Mouse (Mus musculus) hindbrain, postnatal 0 days (tissue): ENCODE measurements around the gene Nr2f1. TPM values are rescaled to one million over a fixed set of nuclear protein-coding genes. Genes with fewer than 3 reads are reported as not detected.

Experiments used
- ATAC-seq: fragments of 200-750 bp; cut with Nextera tagmentation; 2 replicates; pipeline ENCODE4 v1.8.0; 2017; ENCODE audit warnings: mild to moderate bottlenecking, moderate TSS enrichment, moderate library complexity
- DNase-seq: peaks from one replicate; pipeline ENCODE4 v3.0.0-alpha.2; 2015; ENCODE audit warnings: low spot score
- H3K27ac ChIP-seq: fragments of 300-500 bp; sonication (generic); 2 replicates; pipeline ENCODE4 v1.5.1; 2014; ENCODE audit warnings: mild to moderate bottlenecking
- H3K27me3 ChIP-seq: fragments of 300-500 bp; sonication (generic); 2 replicates; pipeline ENCODE4 v1.6.1; 2014; ENCODE audit warnings: low read length, mixed read lengths; ENCODE audit not compliant: insufficient read depth
- H3K36me3 ChIP-seq: fragments of 300-500 bp; sonication (generic); 2 replicates; pipeline ENCODE4 v1.6.1; 2014; ENCODE audit warnings: low read length, mixed read lengths; ENCODE audit not compliant: insufficient read depth
- H3K4me1 ChIP-seq: fragments of 300-500 bp; sonication (generic); 2 replicates; pipeline ENCODE4 v1.6.1; 2014; ENCODE audit warnings: antibody characterized with exemption, low read length, mixed read lengths; ENCODE audit not compliant: insufficient read depth
- H3K4me2 ChIP-seq: fragments of 300-500 bp; sonication (generic); 2 replicates; pipeline ENCODE4 v1.6.1; 2014; ENCODE audit warnings: low read depth, mild to moderate bottlenecking, low read length, moderate library complexity, mixed read lengths
- H3K4me3 ChIP-seq: fragments of 300-500 bp; sonication (generic); 2 replicates; pipeline ENCODE4 v1.5.1; 2014; ENCODE audit warnings: low read length
- H3K9ac ChIP-seq: fragments of 300-500 bp; sonication (generic); replicated peaks from 2 replicates; pipeline ENCODE4 v1.6.1; 2014; ENCODE audit warnings: mild to moderate bottlenecking, low read length, moderate library complexity, mixed read lengths
- H3K9me3 ChIP-seq: fragments of 300-500 bp; sonication (generic); 2 replicates; pipeline ENCODE4 v1.6.1; 2016; ENCODE audit warnings: low read length, mixed read lengths
- CTCF ChIP-seq: IDR thresholded peaks from 2 replicates; pipeline ENCODE4 v1.5.1; 2016; ENCODE audit warnings: antibody characterized with exemption, control low read depth, low read depth
- WGBS: fragments of 180-500 bp; shearing (Covaris S2); extraction: QIAGEN DNeasy Blood & Tissue Kit; methylation state at CpG from one replicate; pipeline ENCODE4 v1.1.7; 2014; 5-methylcytosine and 5-hydroxymethylcytosine counted together
- polyA plus RNA-seq: library from polyadenylated mRNA; unstranded; fragments of >200 nt; fragmentation: Nextera tagmentation; extraction: Ambion mirVana; gene quantifications from 2 replicates; pipeline ENCODE4 v1.2.1, GENCODE M21; 2015
- total RNA-seq: library from RNA; depleted of rRNA; stranded (reverse); fragments of >200 nt; gene quantifications from 2 replicates; pipeline ENCODE4 v1.2.3, GENCODE M21; 2014

Gene Nr2f1
- total and polyA plus RNA-seq, 2 experiments from 2014 or later, result 51.2 to 220 TPM

GRCm38 (mm10) chr13:78205426-78205825 lies 5.9 kb upstream of the Nr2f1 start:
- TF ChIP-seq CTCF, result no peak
- Histone ChIP-seq H3K36me3 (no peaks in the 10 kb centered on the region), H3K9me3 (no peaks in the 10 kb centered on the region), H3K9ac (no peak overlapping the region), H3K27me3 (no peaks in the 10 kb centered on the region), H3K27ac (no peak overlapping the region), H3K4me2 (peak overlapping the region; percentile 87; the same call in 1 of the 2 replicates), H3K4me3 (no peak overlapping the region), H3K4me1 (peaks cover 8% of the 10 kb centered on the region; the same call in 1 of the 2 replicates)
- ATAC-seq, result no peak
- DNase-seq, result peak; percentile 1

DNA sequence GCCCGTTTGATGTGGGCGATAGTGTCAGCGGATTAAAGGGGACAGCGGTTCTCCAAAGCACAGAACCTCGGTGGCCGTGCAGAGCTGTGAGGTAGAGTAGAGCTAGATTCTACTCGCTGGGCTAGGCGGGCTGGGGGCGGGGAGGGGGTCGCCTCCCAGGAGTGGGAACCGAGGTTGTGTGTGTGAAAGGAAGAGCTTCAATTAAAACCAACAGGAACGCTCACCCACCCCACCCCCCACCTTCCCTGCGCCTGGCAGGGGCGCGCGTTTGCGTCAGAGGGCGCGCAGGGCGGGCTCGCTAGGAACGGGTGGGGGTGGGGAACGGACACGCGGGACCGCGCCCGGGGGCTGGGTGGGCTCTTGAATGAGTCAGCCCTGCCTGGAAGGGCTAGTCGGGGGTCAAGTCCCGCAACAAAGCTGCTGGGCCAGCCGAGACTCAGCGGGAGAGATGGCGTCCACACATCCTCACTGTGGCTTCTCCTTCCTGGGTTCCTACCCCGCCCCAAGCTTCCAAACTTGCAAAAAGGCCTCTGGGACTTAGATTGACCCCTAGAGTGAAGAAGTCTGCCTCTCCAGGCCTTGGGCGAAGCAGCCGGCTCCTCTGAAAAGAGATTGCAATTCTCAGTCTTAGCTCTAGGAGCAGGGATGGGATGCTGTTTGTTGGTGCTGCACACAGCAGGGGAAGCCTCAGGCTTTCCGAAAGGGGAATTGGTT lies 3.9 kb upstream of the Nr2f1 start:
- ATAC-seq, result peak; percentile 68
- 0 out of 2 replicates have a peak, but pooled peaks cover 5% of the 10 kb centered on the region for H3K4me1 ChIP-seq
- WGBS, result 1% methylated on average over 35 of the region's 37 CpGs
- DNase-seq, result peak; percentile 87
- peak overlapping the region; percentile 93 for H3K27ac ChIP-seq
- H3K36me3 ChIP-seq, result no peaks in the 10 kb centered on the region
- peak overlapping the region; percentile 87 for H3K4me2 ChIP-seq
- peak overlapping the region; percentile 94 for H3K4me3 ChIP-seq
- H3K27me3 ChIP-seq, result no peaks in the 10 kb centered on the region
- no peaks in the 10 kb centered on the region for H3K9me3 ChIP-seq
- TF ChIP-seq CTCF, result peak; percentile 68
- H3K9ac ChIP-seq, result peak overlapping the region; percentile 70

- WGBS, result under 1% methylated on average over 47 of the region's 47 CpGs
- TF ChIP-seq CTCF, result no peak
Measured at GRCm38 (mm10) chr13:78202574-78203347, 3.2 kb upstream of the Nr2f1 start.

GRCm38 (mm10) chr13:78201871-78202565 lies 2.5 kb upstream of the Nr2f1 start:
- Histone ChIP-seq H3K27me3 (no peaks in the 10 kb centered on the region), H3K4me3 (peak overlapping the region; percentile 94), H3K9me3 (no peaks in the 10 kb centered on the region), H3K9ac (peak overlapping the region; percentile 70), H3K4me1 (no peaks in the 10 kb centered on the region), H3K36me3 (no peaks in the 10 kb centered on the region), H3K27ac (peak overlapping the region; percentile 93), H3K4me2 (peak overlapping the region; percentile 87)
- no peak for DNase-seq
- ATAC-seq, result peak; percentile 18; the same call in 1 of the 2 replicates
- no peak for TF ChIP-seq CTCF
- WGBS, result under 1% methylated on average over 22 of the region's 22 CpGs

More at GRCm38 (mm10) chr13:78202574-78203347, 3.2 kb upstream of the Nr2f1 start:
- Histone ChIP-seq H3K4me2 (peak overlapping the region; percentile 87), H3K9ac (peak overlapping the region; percentile 70), H3K4me3 (peak overlapping the region; percentile 94), H3K9me3 (no peaks in the 10 kb centered on the region), H3K27ac (peak overlapping the region; percentile 93), H3K27me3 (no peaks in the 10 kb centered on the region), H3K36me3 (no peaks in the 10 kb centered on the region), H3K4me1 (0 out of 2 replicates have a peak, but pooled peaks cover 2% of the 10 kb centered on the region)
- DNase-seq (peak; percentile 64), ATAC-seq (peak; percentile 4; the same call in 1 of the 2 replicates)

GRCm38 (mm10) chr13:78200991-78201870 lies 1.7 kb upstream of the Nr2f1 start:
- Histone ChIP-seq H3K4me3 (peak overlapping the region; percentile 94), H3K4me2 (peak overlapping the region; percentile 87), H3K4me1 (no peaks in the 10 kb centered on the region), H3K27ac (peak overlapping the region; percentile 93), H3K9me3 (no peaks in the 10 kb centered on the region), H3K27me3 (no peaks in the 10 kb centered on the region), H3K36me3 (no peaks in the 10 kb centered on the region), H3K9ac (peak overlapping the region; percentile 70)
- ATAC-seq (peak; percentile 72), DNase-seq (peak; percentile 97)
- TF ChIP-seq CTCF, result peak; percentile 88
- 1% methylated on average over 28 of the region's 30 CpGs for WGBS

DNA sequence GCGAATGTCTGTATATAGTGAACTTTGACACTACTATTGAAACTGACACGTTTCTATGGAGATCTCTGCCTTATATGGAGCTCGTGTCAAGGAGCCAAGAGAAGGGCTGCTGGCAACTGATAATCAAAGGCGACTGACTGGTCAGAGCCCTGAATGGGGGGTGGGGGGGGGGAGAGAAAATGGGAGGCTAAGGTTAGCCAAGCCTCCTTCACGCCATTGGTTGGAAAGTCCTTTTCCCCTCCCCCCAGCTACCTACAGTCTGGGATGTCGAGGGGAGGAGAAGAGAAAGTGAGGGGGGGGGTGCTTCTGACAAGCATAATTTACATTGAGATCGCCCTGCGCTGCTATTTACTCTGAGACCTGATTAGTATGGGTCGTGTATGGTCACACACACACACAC lies 850 bp upstream of the Nr2f1 start:
- 0% methylated on average over 8 of the region's 9 CpGs for WGBS
- peak overlapping the region; percentile 98 for H3K27ac ChIP-seq
- H3K9me3 ChIP-seq, result no peaks in the 10 kb centered on the region
- DNase-seq (peak; percentile 95), ATAC-seq (peak; percentile 72)
- no peaks in the 10 kb centered on the region for H3K27me3 ChIP-seq
- H3K9ac ChIP-seq, result peak overlapping the region; percentile 99; the same call in 1 of the 2 replicates
- H3K4me1 ChIP-seq, result no peaks in the 10 kb centered on the region
- H3K36me3 ChIP-seq, result no peaks in the 10 kb centered on the region
- no peak for TF ChIP-seq CTCF
- H3K4me2 ChIP-seq, result peak overlapping the region; percentile 87
- H3K4me3 ChIP-seq, result peak overlapping the region; percentile 94
